Mouse (Mus musculus) telencephalon, adult 2 months (tissue): ENCODE results near the gene Pnmt.

Experiments used
- DNase-seq: peaks from one replicate; pipeline ENCODE4 v3.0.0-alpha.2; 2011; ENCODE audit warnings: low read depth, low spot score

Pnmt gene

GRCm38 (mm10) chr11:98385638-98386585 lies at the start of gene Pnmt:
Pnmt (plus strand) TSS chr11:98386450.
- no peak for DNase-seq

- DNase-seq, result no peak
Observed at GRCm38 (mm10) chr11:98338507-98338961, 47.7 kb upstream of the Pnmt start.

- DNase-seq, result no peak
Observed at GRCm38 (mm10) chr11:98339071-98339501, 47.2 kb upstream of the Pnmt start.

- no peak for DNase-seq
Observed at GRCm38 (mm10) chr11:98339679-98340287, 46.5 kb upstream of the Pnmt start.

GRCm38 (mm10) chr11:98340597-98340996 lies 45.7 kb upstream of the Pnmt start:
- DNase-seq, result no peak

- DNase-seq, result no peak
Observed at GRCm38 (mm10) chr11:98341174-98341573, 45.1 kb upstream of the Pnmt start.

- no peak for DNase-seq
Observed at GRCm38 (mm10) chr11:98342000-98342945, 44.0 kb upstream of the Pnmt start.

GRCm38 (mm10) chr11:98345253-98345652 lies 41.0 kb upstream of the Pnmt start:
- DNase-seq, result no peak

- no peak for DNase-seq
Observed at GRCm38 (mm10) chr11:98346168-98346567, 40.1 kb upstream of the Pnmt start.

- DNase-seq, result no peak
Observed at GRCm38 (mm10) chr11:98347385-98348082, 38.7 kb upstream of the Pnmt start.

- no peak for DNase-seq
Observed at GRCm38 (mm10) chr11:98348083-98348961, 37.9 kb upstream of the Pnmt start, which contains the start of gene Ppp1r1b. Ppp1r1b (plus strand) TSS chr11:98348404.

GRCm38 (mm10) chr11:98349308-98349707 lies 36.9 kb upstream of the Pnmt start:
- no peak for DNase-seq

GRCm38 (mm10) chr11:98352272-98352990 lies 33.8 kb upstream of the Pnmt start:
- no peak for DNase-seq

GRCm38 (mm10) chr11:98353651-98354211 lies 32.5 kb upstream of the Pnmt start:
- no peak for DNase-seq

- DNase-seq, result no peak
Observed at GRCm38 (mm10) chr11:98354445-98354844, 31.8 kb upstream of the Pnmt start.

GRCm38 (mm10) chr11:98355732-98356299 lies 30.4 kb upstream of the Pnmt start:
- no peak for DNase-seq

- DNase-seq, result no peak
Observed at GRCm38 (mm10) chr11:98356625-98357394, 29.4 kb upstream of the Pnmt start.
